Mouse (Mus musculus) heart, embryonic 15.5 days (tissue): ENCODE data around the gene Gm14597. TPM values are rescaled to one million over a fixed set of nuclear protein-coding genes. Genes with fewer than 3 reads are reported as not detected.
"Not testable (repeated sequence)": the region's sequence is repeated elsewhere in the genome, so short reads cannot be mapped to it uniquely, and the experiment has no call there.

Experiments
- ATAC-seq: fragments of 200-750 bp; cut with Nextera tagmentation; replicated peaks from 2 replicates; pipeline ENCODE4 v1.8.0; 2017; ENCODE audit warnings: low read depth, moderate TSS enrichment; ENCODE audit not compliant: insufficient number of reproducible peaks, insufficient read depth, low FRiP score
- H3K27ac ChIP-seq: fragments of 300-500 bp; sonication (generic); 2 replicates; pipeline ENCODE4 v1.5.1; 2015; ENCODE audit warnings: mild to moderate bottlenecking, inconsistent platforms
- H3K27me3 ChIP-seq: fragments of 300-500 bp; sonication (generic); 2 replicates; pipeline ENCODE4 v1.6.1; 2015; ENCODE audit warnings: inconsistent platforms
- H3K36me3 ChIP-seq: fragments of 300-500 bp; sonication (generic); 2 replicates; pipeline ENCODE4 v1.6.1; 2015; ENCODE audit warnings: mild to moderate bottlenecking, inconsistent platforms
- H3K4me1 ChIP-seq: fragments of 300-500 bp; sonication (generic); replicated peaks from 2 replicates; pipeline ENCODE4 v1.6.1; 2015; ENCODE audit warnings: inconsistent platforms
- H3K4me2 ChIP-seq: fragments of 300-500 bp; sonication (generic); 2 replicates; pipeline ENCODE4 v1.6.1; 2015; ENCODE audit warnings: inconsistent platforms, mild to moderate bottlenecking, moderate library complexity
- H3K4me3 ChIP-seq: fragments of 300-500 bp; sonication (generic); 2 replicates; pipeline ENCODE4 v1.5.1; 2015; ENCODE audit warnings: mild to moderate bottlenecking, inconsistent platforms
- H3K9ac ChIP-seq: fragments of 300-500 bp; sonication (generic); 2 replicates; pipeline ENCODE4 v1.6.1; 2015; ENCODE audit warnings: mild to moderate bottlenecking, inconsistent platforms
- H3K9me3 ChIP-seq: fragments of 300-500 bp; sonication (generic); replicated peaks from 2 replicates; pipeline ENCODE4 v1.6.1; 2016; ENCODE audit warnings: inconsistent platforms
- WGBS: fragments of 180-500 bp; shearing (Covaris S2); methylation state at CpG from one replicate; pipeline ENCODE4 v1.1.7; 2015; ENCODE audit warnings: mixed read lengths; 5-methylcytosine and 5-hydroxymethylcytosine counted together
- polyA plus RNA-seq: library from polyadenylated mRNA; unstranded; fragments of >200 nt; fragmentation: Nextera tagmentation; extraction: Ambion mirVana; gene quantifications from 2 replicates; pipeline ENCODE4 v1.2.1, GENCODE M21; 2015

Gene Gm14597
- not detected in 2 replicates for polyA plus RNA-seq

- ATAC-seq, H3K27me3 ChIP-seq, H3K9me3 ChIP-seq, H3K4me1 ChIP-seq, H3K36me3 ChIP-seq: not testable (repeated sequence)
- Histone ChIP-seq H3K4me3 (peak within 1 kb of the TSS; percentile 59), H3K27ac (peak within 1 kb of the TSS; percentile 70), H3K9ac (peak within 1 kb of the TSS; percentile 57), H3K4me2 (peak within 1 kb of the TSS; percentile 64)
- WGBS, result 81% methylated on average over 1 of the region's 4 CpGs
These were observed at the start of gene Gm14597 for GRCm38 (mm10) chrX:53608879-53609278. TSS of gene Gm14597 (minus strand) at chrX:53608979.

- ATAC-seq, H3K27ac ChIP-seq: not testable (repeated sequence)
- 50% methylated on average over 4 of the region's 4 CpGs for WGBS
These were observed 44.1 kb upstream of the Gm14597 start for GRCm38 (mm10) chrX:53652917-53653316.

GRCm38 (mm10) chrX:53645885-53646284, 37.1 kb upstream of the Gm14597 start:
- no peaks in the 10 kb centered on the region for H3K36me3 ChIP-seq

More at GRCm38 (mm10) chrX:53652917-53653316, 44.1 kb upstream of the Gm14597 start:
- not testable (repeated sequence) for H3K9ac ChIP-seq, H3K9me3 ChIP-seq, H3K27me3 ChIP-seq, H3K4me1 ChIP-seq, H3K36me3 ChIP-seq, H3K4me2 ChIP-seq, H3K4me3 ChIP-seq

GRCm38 (mm10) chrX:53642980-53643961, 34.5 kb upstream of the Gm14597 start, which contains the start of gene Rtl8a:
TSS of gene Rtl8a (minus strand) at chrX:53643682.
- peak; percentile 91 for ATAC-seq
- H3K4me3 ChIP-seq, result peak within 1 kb of the TSS; percentile 41
- H3K9ac ChIP-seq, H3K36me3 ChIP-seq, H3K9me3 ChIP-seq, H3K27me3 ChIP-seq, H3K4me1 ChIP-seq: not testable (repeated sequence)
- peak within 1 kb of the TSS; percentile 51 for H3K4me2 ChIP-seq
- WGBS, result 16% methylated on average over 11 of the region's 50 CpGs
- H3K27ac ChIP-seq, result peak within 1 kb of the TSS; percentile 80

More at GRCm38 (mm10) chrX:53645885-53646284, 37.1 kb upstream of the Gm14597 start:
- Histone ChIP-seq H3K4me2 (no peak overlapping the region), H3K4me3 (no peak overlapping the region), H3K27me3 (no peaks in the 10 kb centered on the region), H3K27ac (no peak overlapping the region), H3K4me1 (0 out of 2 replicates have a peak, but pooled peaks cover 3% of the 10 kb centered on the region), H3K9me3 (no peaks in the 10 kb centered on the region), H3K9ac (no peak overlapping the region)
- no peak for ATAC-seq
- WGBS, result 67% methylated on average over 6 of the region's 6 CpGs

- H3K27ac ChIP-seq, ATAC-seq, H3K9ac ChIP-seq, H3K4me1 ChIP-seq, H3K9me3 ChIP-seq, H3K27me3 ChIP-seq, H3K36me3 ChIP-seq: not testable (repeated sequence)
- Histone ChIP-seq H3K4me2 (peak overlapping the region; percentile 50), H3K4me3 (peak overlapping the region; percentile 24; the same call in 1 of the 2 replicates)
- WGBS, result 37% methylated on average over 4 of the region's 4 CpGs
These were observed 33.8 kb upstream of the Gm14597 start for GRCm38 (mm10) chrX:53642604-53642979.

- H3K9ac ChIP-seq, ATAC-seq, H3K4me2 ChIP-seq, H3K4me3 ChIP-seq, H3K27me3 ChIP-seq, H3K27ac ChIP-seq, H3K9me3 ChIP-seq, H3K4me1 ChIP-seq, H3K36me3 ChIP-seq: not testable (repeated sequence)
- 39% methylated on average over 3 of the region's 3 CpGs for whole genome bisulfite sequencing
These were observed 29.3 kb upstream of the Gm14597 start for GRCm38 (mm10) chrX:53638107-53638506.

GRCm38 (mm10) chrX:53611395-53611794, 2.6 kb upstream of the Gm14597 start:
- ATAC-seq, H3K27ac ChIP-seq, H3K27me3 ChIP-seq, H3K4me2 ChIP-seq, H3K9me3 ChIP-seq, H3K4me1 ChIP-seq, H3K9ac ChIP-seq, H3K4me3 ChIP-seq, H3K36me3 ChIP-seq: not testable (repeated sequence)

GRCm38 (mm10) chrX:53610571-53610970, 1.8 kb upstream of the Gm14597 start:
- Histone ChIP-seq H3K27ac (no peak overlapping the region), H3K9ac (no peak overlapping the region), H3K4me3 (no peak overlapping the region), H3K4me1 (no peaks in the 10 kb centered on the region), H3K27me3 (no peaks in the 10 kb centered on the region), H3K4me2 (no peak overlapping the region), H3K36me3 (no peaks in the 10 kb centered on the region), H3K9me3 (no peaks in the 10 kb centered on the region)
- no peak for ATAC-seq
- WGBS, result 2% methylated on average over 3 of the region's 3 CpGs

GRCm38 (mm10) chrX:53608122-53608813, 511 bp downstream of the Gm14597 start:
- Histone ChIP-seq H3K9me3 (no peaks in the 10 kb centered on the region), H3K4me3 (peak overlapping the region; percentile 59), H3K9ac (peak overlapping the region; percentile 57), H3K4me2 (peak overlapping the region; percentile 64), H3K36me3 (no peaks in the 10 kb centered on the region), H3K27me3 (no peaks in the 10 kb centered on the region), H3K4me1 (no peaks in the 10 kb centered on the region), H3K27ac (peak overlapping the region; percentile 70)
- ATAC-seq, result peak; percentile 54
- WGBS, result 24% methylated on average over 15 of the region's 18 CpGs

- Histone ChIP-seq H3K4me3 (peak within 1 kb of the TSS; percentile 59), H3K9me3 (no peaks in the 10 kb centered on the region), H3K27ac (peak within 1 kb of the TSS; percentile 70), H3K4me2 (peak within 1 kb of the TSS; percentile 64), H3K4me1 (no peaks in the 10 kb centered on the region), H3K27me3 (no peaks in the 10 kb centered on the region), H3K36me3 (no peaks in the 10 kb centered on the region), H3K9ac (peak within 1 kb of the TSS; percentile 57)
- WGBS, result 23% methylated on average over 20 of the region's 20 CpGs
- peak; percentile 87 for ATAC-seq
These were observed 1.3 kb downstream of the Gm14597 start, which contains the start of gene Rtl8c for GRCm38 (mm10) chrX:53607242-53608121. TSS of gene Rtl8c (plus strand) at chrX:53608032.
